Mouse (Mus musculus): ENCODE results near the gene Gsto1. TPM values are rescaled to one million over a fixed set of nuclear protein-coding genes. Genes with fewer than 3 reads are reported as not detected.

Gsto1 gene
- total RNA-seq (2014; rRNA removed) (86.9 and 102 TPM in 2 replicates), polyA plus RNA-seq (2015; fragmentation: Nextera tagmentation; extraction: Ambion mirVana) (136 TPM in 2 replicates)

GRCm38 (mm10) chr19:47854796-47855783, at the start of gene Gsto1:
Gsto1 (plus strand) TSS chr19:47854970.
- peak within 1 kb of the TSS; percentile 59; the same call in 1 of the 2 replicates for H3K27ac ChIP-seq
- TF ChIP-seq CTCF (IDR thresholded peaks at IDR 0.05; ENCODE audit: low read depth), result no peak
- ATAC-seq, result peak; percentile 96
- H3K4me3 ChIP-seq (ENCODE audit: low read length), result peak within 1 kb of the TSS; percentile 64
- peak; percentile 91 for DNase-seq (ENCODE audit: low spot score)
- peak within 1 kb of the TSS; percentile 70 for H3K9ac ChIP-seq (replicated peaks; ENCODE audit: low read length)
- 0 out of 2 replicates have a peak, but pooled peaks cover 3% of the 10 kb centered on the region for H3K4me1 ChIP-seq (ENCODE audit: insufficient read depth, low read length)
- under 1% methylated on average over 59 of the region's 60 CpGs for WGBS
- H3K9me3 ChIP-seq (ENCODE audit: low read length), result no peaks in the 10 kb centered on the region
- H3K36me3 ChIP-seq (ENCODE audit: insufficient read depth, low read length), result no peaks in the 10 kb centered on the region
- H3K27me3 ChIP-seq (ENCODE audit: insufficient read depth, low read length), result no peaks in the 10 kb centered on the region
- H3K4me2 ChIP-seq (ENCODE audit: low read depth, low read length), result peak within 1 kb of the TSS; percentile 96

GRCm38 (mm10) chr19:47812091-47812490, 42.7 kb upstream of the Gsto1 start:
- DNase-seq (ENCODE audit: low spot score), result no peak
- 0 out of 2 replicates have a peak, but pooled peaks have one; percentile 3 for TF ChIP-seq CTCF (IDR thresholded peaks at IDR 0.05; ENCODE audit: low read depth)
- Histone ChIP-seq H3K9ac (replicated peaks; ENCODE audit: low read length) (no peak overlapping the region), H3K4me1 (ENCODE audit: insufficient read depth, low read length) (no peaks in the 10 kb centered on the region), H3K36me3 (ENCODE audit: insufficient read depth, low read length) (no peaks in the 10 kb centered on the region), H3K27me3 (ENCODE audit: insufficient read depth, low read length) (no peaks in the 10 kb centered on the region), H3K4me3 (ENCODE audit: low read length) (no peak overlapping the region), H3K4me2 (ENCODE audit: low read depth, low read length) (no peak overlapping the region), H3K27ac (no peak overlapping the region), H3K9me3 (ENCODE audit: low read length) (no peaks in the 10 kb centered on the region)
- ATAC-seq, result no peak
- WGBS, result 81% methylated on average over 10 of the region's 10 CpGs

- Histone ChIP-seq H3K27ac (no peak overlapping the region), H3K9ac (replicated peaks; ENCODE audit: low read length) (no peak overlapping the region), H3K36me3 (ENCODE audit: insufficient read depth, low read length) (no peaks in the 10 kb centered on the region), H3K4me3 (ENCODE audit: low read length) (no peak overlapping the region), H3K9me3 (ENCODE audit: low read length) (no peaks in the 10 kb centered on the region), H3K27me3 (ENCODE audit: insufficient read depth, low read length) (no peaks in the 10 kb centered on the region), H3K4me2 (ENCODE audit: low read depth, low read length) (no peak overlapping the region), H3K4me1 (ENCODE audit: insufficient read depth, low read length) (no peaks in the 10 kb centered on the region)
- WGBS, result 92% methylated on average over 5 of the region's 5 CpGs
- ATAC-seq (no peak), DNase-seq (ENCODE audit: low spot score) (no peak)
- TF ChIP-seq CTCF (IDR thresholded peaks at IDR 0.05; ENCODE audit: low read depth), result no peak
Measured at GRCm38 (mm10) chr19:47814721-47815120, 40.0 kb upstream of the Gsto1 start.

GRCm38 (mm10) chr19:47817692-47818091, 37.1 kb upstream of the Gsto1 start:
- WGBS, result 80% methylated on average over 9 of the region's 9 CpGs
- no peak overlapping the region for H3K27ac ChIP-seq
- H3K27me3 ChIP-seq (ENCODE audit: insufficient read depth, low read length), result no peaks in the 10 kb centered on the region
- H3K4me2 ChIP-seq (ENCODE audit: low read depth, low read length), result no peak overlapping the region
- ATAC-seq (no peak), DNase-seq (ENCODE audit: low spot score) (no peak)
- H3K9me3 ChIP-seq (ENCODE audit: low read length), result no peaks in the 10 kb centered on the region
- no peak overlapping the region for H3K9ac ChIP-seq (replicated peaks; ENCODE audit: low read length)
- TF ChIP-seq CTCF (IDR thresholded peaks at IDR 0.05; ENCODE audit: low read depth), result no peak
- H3K4me3 ChIP-seq (ENCODE audit: low read length), result no peak overlapping the region
- no peaks in the 10 kb centered on the region for H3K36me3 ChIP-seq (ENCODE audit: insufficient read depth, low read length)
- no peaks in the 10 kb centered on the region for H3K4me1 ChIP-seq (ENCODE audit: insufficient read depth, low read length)

GRCm38 (mm10) chr19:47820832-47821493, 33.8 kb upstream of the Gsto1 start:
- DNase-seq (ENCODE audit: low spot score) (peak; percentile 83), ATAC-seq (peak; percentile 68; the same call in 1 of the 2 replicates)
- TF ChIP-seq CTCF (IDR thresholded peaks at IDR 0.05; ENCODE audit: low read depth), result peak; percentile 80
- H3K4me2 ChIP-seq (ENCODE audit: low read depth, low read length), result no peak overlapping the region
- H3K9ac ChIP-seq (replicated peaks; ENCODE audit: low read length), result no peak overlapping the region
- H3K27ac ChIP-seq, result no peak overlapping the region
- H3K4me3 ChIP-seq (ENCODE audit: low read length), result no peak overlapping the region
- H3K27me3 ChIP-seq (ENCODE audit: insufficient read depth, low read length), result no peaks in the 10 kb centered on the region
- WGBS, result 18% methylated on average over 9 of the region's 9 CpGs
- H3K4me1 ChIP-seq (ENCODE audit: insufficient read depth, low read length), result no peaks in the 10 kb centered on the region
- H3K36me3 ChIP-seq (ENCODE audit: insufficient read depth, low read length), result no peaks in the 10 kb centered on the region
- no peaks in the 10 kb centered on the region for H3K9me3 ChIP-seq (ENCODE audit: low read length)

- no peaks in the 10 kb centered on the region for H3K36me3 ChIP-seq (ENCODE audit: insufficient read depth, low read length)
- 61% methylated on average over 7 of the region's 7 CpGs for WGBS
- no peaks in the 10 kb centered on the region for H3K27me3 ChIP-seq (ENCODE audit: insufficient read depth, low read length)
- H3K4me2 ChIP-seq (ENCODE audit: low read depth, low read length), result no peak overlapping the region
- no peak overlapping the region for H3K27ac ChIP-seq
- H3K4me1 ChIP-seq (ENCODE audit: insufficient read depth, low read length), result no peaks in the 10 kb centered on the region
- H3K4me3 ChIP-seq (ENCODE audit: low read length), result no peak overlapping the region
- no peak overlapping the region for H3K9ac ChIP-seq (replicated peaks; ENCODE audit: low read length)
- ATAC-seq, result peak; percentile 46; the same call in 1 of the 2 replicates
- DNase-seq (ENCODE audit: low spot score), result no peak
- no peak for TF ChIP-seq CTCF (IDR thresholded peaks at IDR 0.05; ENCODE audit: low read depth)
- H3K9me3 ChIP-seq (ENCODE audit: low read length), result no peaks in the 10 kb centered on the region
Measured at GRCm38 (mm10) chr19:47821494-47821872, 33.3 kb upstream of the Gsto1 start.

All from hindbrain, postnatal 0 days (tissue).